Mouse (Mus musculus): ENCODE measurements around the gene Mixl1. TPM values are rescaled to one million over a fixed set of nuclear protein-coding genes. Genes with fewer than 3 reads are reported as not detected.
A peak's percentile ranks its signal among the peaks of the same experiment; 100 is the strongest.

Gene Mixl1
- polyA plus RNA-seq, 1 experiment: not detected

DNA sequence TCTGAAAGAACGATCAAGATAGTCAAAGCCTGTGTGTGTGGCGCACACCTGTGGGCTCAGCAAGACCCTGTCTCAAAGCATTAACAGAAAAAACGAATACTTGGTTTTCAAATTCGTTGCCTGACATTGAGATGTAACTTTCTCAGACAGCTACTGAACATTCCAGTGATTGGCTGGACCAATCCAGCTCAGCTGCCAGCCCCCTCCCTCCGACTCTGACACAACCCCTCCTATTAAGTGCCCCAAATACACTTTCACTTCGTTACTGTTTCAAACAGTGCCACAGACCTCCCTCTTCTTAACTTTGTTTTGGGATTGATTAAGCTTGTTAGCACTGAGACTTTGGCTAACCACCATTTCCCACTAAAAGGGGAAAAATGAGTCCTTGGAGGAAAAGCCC lies 6.6 kb upstream of the Mixl1 start:
- Histone ChIP-seq H3K27me3 (ENCODE audit: control insufficient read depth, insufficient read depth, insufficient read length) (peaks cover 7% of the 10 kb centered on the region), H3ac (ENCODE audit: control insufficient read depth, insufficient read length) (no peak overlapping the region), H3K4me2 (ENCODE audit: low read depth) (peak overlapping the region; percentile 65), H3K79me2 (ENCODE audit: control insufficient read depth, insufficient read depth) (no peaks in the 10 kb centered on the region), H3K4me3 (no peak overlapping the region), H3K36me3 (ENCODE audit: control insufficient read depth, insufficient read depth) (no peaks in the 10 kb centered on the region)
- TF ChIP-seq TCF12 (IDR thresholded peaks at IDR 0.05; ENCODE audit: insufficient read depth, poor library complexity, severe bottlenecking) (no peak), MYOG (IDR thresholded peaks at IDR 0.05; ENCODE audit: control insufficient read depth in 1 of 3, insufficient read depth in 1 of 3, insufficient read length in 2 of 3, low read depth in 2 of 3) (no peak)

DNA sequence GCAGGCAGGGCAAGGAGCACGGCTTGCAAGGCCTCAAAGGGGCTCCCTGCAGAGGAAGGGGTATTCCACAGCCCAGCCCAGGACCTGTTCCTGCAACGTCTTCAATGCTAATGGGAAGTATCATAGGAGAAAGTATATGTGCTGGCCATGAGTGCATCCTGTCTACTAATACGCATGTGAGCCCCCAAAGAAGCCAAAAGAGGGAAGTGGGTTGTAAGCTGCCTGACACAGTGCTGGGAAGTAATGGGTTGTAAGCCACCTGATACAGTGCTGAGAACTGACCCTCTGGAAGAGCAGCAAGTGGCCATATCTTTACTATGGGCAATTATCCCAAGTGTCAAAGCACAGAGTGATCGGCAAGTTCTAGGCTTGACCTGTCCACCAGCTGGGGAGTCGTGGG lies 1.2 kb upstream of the Mixl1 start:
- TF ChIP-seq MYOG (IDR thresholded peaks at IDR 0.05; ENCODE audit: control insufficient read depth in 1 of 3, insufficient read depth in 1 of 3, insufficient read length in 2 of 3, low read depth in 2 of 3) (no peak), TCF3 (IDR thresholded peaks at IDR 0.05; ENCODE audit: insufficient read length, low read depth) (no peak), TCF12 (IDR thresholded peaks at IDR 0.05; ENCODE audit: insufficient read depth, poor library complexity, severe bottlenecking) (no peak), CEBPB (IDR thresholded peaks at IDR 0.05; ENCODE audit: insufficient read depth, poor library complexity, severe bottlenecking) (no peak), USF1 (IDR thresholded peaks at IDR 0.05; ENCODE audit: low read depth) (no peak), REST (IDR thresholded peaks at IDR 0.05; ENCODE audit: insufficient read depth, insufficient read length) (no peak), SRF (IDR thresholded peaks at IDR 0.05; ENCODE audit: control insufficient read depth, insufficient read length, low read depth) (no peak)
- Histone ChIP-seq H3K27me3 (ENCODE audit: control insufficient read depth, insufficient read depth, insufficient read length) (peaks cover 34% of the 10 kb centered on the region), H3K4me3 (no peak overlapping the region), H3K4me2 (ENCODE audit: low read depth) (no peak overlapping the region), H3K36me3 (ENCODE audit: control insufficient read depth, insufficient read depth) (no peaks in the 10 kb centered on the region), H3K79me2 (ENCODE audit: control insufficient read depth, insufficient read depth) (no peaks in the 10 kb centered on the region), H3ac (ENCODE audit: control insufficient read depth, insufficient read length) (no peak overlapping the region)

DNA sequence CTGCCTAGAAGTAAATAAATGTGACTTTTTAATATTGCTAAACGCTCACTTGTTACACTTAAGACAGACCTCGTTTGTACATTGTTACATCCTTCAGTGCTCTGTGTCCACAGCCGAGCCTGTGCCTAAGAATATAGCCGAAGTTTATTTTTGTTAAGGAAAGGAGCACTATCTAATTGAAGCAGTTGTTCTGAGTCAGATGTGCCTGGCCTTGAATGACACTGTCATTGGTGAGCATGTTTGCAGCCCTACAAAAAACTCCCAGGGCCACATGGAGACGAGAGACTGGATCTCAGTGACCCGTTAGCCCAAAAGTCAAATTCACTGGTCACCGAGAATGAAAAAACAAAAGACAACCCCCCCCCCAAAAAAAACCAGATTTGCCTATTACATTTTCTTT lies 5.5 kb downstream of the Mixl1 start:
- Histone ChIP-seq H3K27me3 (ENCODE audit: control insufficient read depth, insufficient read depth, insufficient read length) (peaks cover 7% of the 10 kb centered on the region), H3K4me3 (no peak overlapping the region), H3K36me3 (ENCODE audit: control insufficient read depth, insufficient read depth) (peaks cover 5% of the 10 kb centered on the region), H3K79me2 (ENCODE audit: control insufficient read depth, insufficient read depth) (no peaks in the 10 kb centered on the region), H3ac (ENCODE audit: control insufficient read depth, insufficient read length) (no peak overlapping the region), H3K4me2 (ENCODE audit: low read depth) (no peak overlapping the region)
- TF ChIP-seq MYOG (IDR thresholded peaks at IDR 0.05; ENCODE audit: control insufficient read depth in 1 of 3, insufficient read depth in 1 of 3, insufficient read length in 2 of 3, low read depth in 2 of 3): no peak
- no peak for TF ChIP-seq CEBPB (IDR thresholded peaks at IDR 0.05; ENCODE audit: insufficient read depth, poor library complexity, severe bottlenecking)
- TF ChIP-seq REST (IDR thresholded peaks at IDR 0.05; ENCODE audit: insufficient read depth, insufficient read length): no peak
- TF ChIP-seq MAX (IDR thresholded peaks at IDR 0.05; ENCODE audit: low read depth): no peak
- no peak for TF ChIP-seq MYOD1 (IDR thresholded peaks at IDR 0.05; ENCODE audit: control insufficient read depth in 1 of 3, insufficient read length in 2 of 3, low read depth in 2 of 3)
- no peak for TF ChIP-seq E2F4 (IDR thresholded peaks at IDR 0.05; ENCODE audit: insufficient read depth)
- no peak for TF ChIP-seq TCF12 (IDR thresholded peaks at IDR 0.05; ENCODE audit: insufficient read depth, poor library complexity, severe bottlenecking)
- TF ChIP-seq POLR2AphosphoS2 (IDR thresholded peaks at IDR 0.05; ENCODE audit: insufficient read length, low read depth): no peak
- no peak for TF ChIP-seq SRF (IDR thresholded peaks at IDR 0.05; ENCODE audit: control insufficient read depth, insufficient read length, low read depth)
- TF ChIP-seq TCF3 (IDR thresholded peaks at IDR 0.05; ENCODE audit: insufficient read length, low read depth): no peak
- no peak for TF ChIP-seq USF1 (IDR thresholded peaks at IDR 0.05; ENCODE audit: low read depth)
- TF ChIP-seq POLR2A (IDR thresholded peaks at IDR 0.05; ENCODE audit: insufficient read length, low read depth): no peak

Other genes starting within 250 kb of the Mixl1 start
- gene Stum, start 213.5 kb downstream of the Mixl1 start, polyA plus RNA-seq (2012; fragmentation: generic; extraction: Trizol): 0.28 TPM
- gene Parp1, start 128.1 kb downstream of the Mixl1 start, polyA plus RNA-seq (2012; fragmentation: generic; extraction: Trizol): 29.2 TPM
- gene Lin9, start 55.9 kb downstream of the Mixl1 start, polyA plus RNA-seq (2012; fragmentation: generic; extraction: Trizol): 1.9 TPM
- 13.6 TPM for gene Acbd3, start 29.0 kb upstream of the Mixl1 start, polyA plus RNA-seq (2012; fragmentation: generic; extraction: Trizol)
- 597 TPM for gene H3f3a, start 116.9 kb upstream of the Mixl1 start, polyA plus RNA-seq (2012; fragmentation: generic; extraction: Trizol)
- gene Sde2, start 154.1 kb upstream of the Mixl1 start, polyA plus RNA-seq (2012; fragmentation: generic; extraction: Trizol): 15.3 TPM
- not detected for gene Lefty2, start 196.1 kb upstream of the Mixl1 start, polyA plus RNA-seq (2012; fragmentation: generic; extraction: Trizol)
- 52.6 TPM for gene Pycr2, start 207.3 kb upstream of the Mixl1 start, polyA plus RNA-seq (2012; fragmentation: generic; extraction: Trizol)
- gene Lefty1, start 238.0 kb upstream of the Mixl1 start, polyA plus RNA-seq (2012; fragmentation: generic; extraction: Trizol): 2.9 TPM
- gene Tmem63a, start 245.3 kb upstream of the Mixl1 start, polyA plus RNA-seq (2012; fragmentation: generic; extraction: Trizol): 45.5 TPM

All from myocyte (in vitro differentiated cells).